Mouse (Mus musculus): ENCODE results near the gene Sfxn2. TPM values are rescaled to one million over a fixed set of nuclear protein-coding genes. Genes with fewer than 3 reads are reported as not detected.
A peak's percentile ranks its signal among the peaks of the same experiment; 100 is the strongest.

Sfxn2 gene
- total RNA-seq (2022), result 1 to 10 TPM; 2.2 to 4.9 (median 2.7) TPM

DNA sequence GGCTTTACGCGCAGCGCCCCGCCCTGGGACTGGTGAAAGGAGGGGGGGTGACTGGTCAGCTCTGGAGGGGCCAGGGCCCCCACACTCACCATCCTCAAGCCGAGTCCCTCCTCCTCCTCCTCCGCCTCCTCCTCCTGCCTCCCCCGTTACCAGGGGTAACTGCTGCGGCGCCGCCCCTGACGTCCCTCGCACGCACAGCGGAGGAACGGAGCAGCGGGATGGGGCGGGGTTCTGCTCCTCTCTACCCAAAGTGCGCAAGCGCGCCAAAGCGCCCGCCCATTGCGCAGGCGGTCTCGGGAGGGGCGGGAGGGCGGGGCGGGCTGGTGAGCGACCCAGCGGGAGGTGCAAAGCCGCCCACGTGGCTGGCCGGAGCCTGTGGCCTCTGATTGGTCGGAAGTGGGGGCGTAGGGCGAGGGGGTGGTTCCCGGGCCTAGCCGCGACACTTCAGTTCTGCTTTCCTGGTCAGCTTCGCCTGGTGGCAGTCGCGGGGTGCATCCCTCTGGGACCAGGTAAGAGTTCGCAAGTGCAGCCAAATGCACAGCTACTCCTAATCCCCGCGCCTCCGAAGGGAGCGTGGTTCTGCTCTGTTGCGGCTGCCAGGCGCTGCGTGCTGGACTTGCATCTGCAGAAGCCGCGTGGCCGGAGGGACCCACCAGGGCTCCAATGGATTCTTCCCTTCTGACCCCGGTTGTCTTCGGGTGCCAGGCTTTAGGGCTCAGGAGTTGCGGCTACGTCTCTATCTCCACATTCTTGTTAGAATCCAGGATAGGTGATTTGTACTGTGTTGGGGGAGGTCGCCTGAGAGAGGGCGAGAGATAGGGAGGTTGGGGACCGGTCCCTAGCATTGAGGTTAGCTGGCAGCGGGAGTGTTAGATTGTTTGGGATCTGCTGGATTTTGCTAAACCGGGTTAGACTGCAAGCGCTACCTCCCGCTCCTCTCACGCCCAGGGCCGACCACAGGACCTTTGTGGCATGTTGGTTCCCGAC lies at the start of gene Sfxn2, which contains the start of gene Arl3:
Sfxn2 (plus strand) TSS at position 415 of the 987 bp plus-strand sequence.
Arl3 (minus strand) TSS at position 248 of the 987 bp plus-strand sequence.
- DNase-seq (ENCODE audit: low spot score), result peak; percentile 92

DNA sequence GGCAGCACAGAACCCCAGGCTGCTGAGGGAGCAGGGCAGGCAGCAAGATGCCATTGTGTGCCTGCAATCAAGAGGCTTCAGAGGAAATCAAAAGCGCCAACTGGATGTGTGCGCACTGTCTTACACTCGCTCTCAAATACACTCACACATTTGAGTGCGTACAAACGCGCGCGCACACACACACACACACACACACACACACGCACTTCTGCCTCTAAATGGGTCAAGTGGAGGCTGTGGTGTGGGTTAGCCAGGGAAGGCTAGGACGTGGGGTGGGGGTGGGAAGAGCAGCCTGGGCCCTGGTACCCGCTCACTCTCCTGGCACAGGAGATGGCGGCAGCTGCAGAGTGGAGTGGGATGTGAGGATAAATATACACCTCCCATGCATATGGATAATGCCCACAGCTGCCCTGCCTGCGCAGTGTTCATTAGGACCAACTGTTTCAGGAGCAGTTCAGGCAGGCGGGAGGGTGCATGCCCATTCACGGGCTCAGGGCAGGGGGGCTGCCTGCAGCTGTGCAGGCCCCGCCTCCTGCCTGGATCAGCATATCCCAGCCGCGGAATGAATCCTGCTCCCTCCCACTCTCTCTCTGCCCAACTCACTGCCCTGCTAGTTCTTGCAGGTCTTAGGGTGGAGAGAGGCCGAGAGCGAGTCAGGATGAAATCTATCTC lies 49.5 kb upstream of the Sfxn2 start:
- DNase-seq (ENCODE audit: low spot score), result peak; percentile 59

GRCm38 (mm10) chr19:46524152-46524544 lies 49.0 kb upstream of the Sfxn2 start:
- DNase-seq (ENCODE audit: low spot score), result no peak

DNA sequence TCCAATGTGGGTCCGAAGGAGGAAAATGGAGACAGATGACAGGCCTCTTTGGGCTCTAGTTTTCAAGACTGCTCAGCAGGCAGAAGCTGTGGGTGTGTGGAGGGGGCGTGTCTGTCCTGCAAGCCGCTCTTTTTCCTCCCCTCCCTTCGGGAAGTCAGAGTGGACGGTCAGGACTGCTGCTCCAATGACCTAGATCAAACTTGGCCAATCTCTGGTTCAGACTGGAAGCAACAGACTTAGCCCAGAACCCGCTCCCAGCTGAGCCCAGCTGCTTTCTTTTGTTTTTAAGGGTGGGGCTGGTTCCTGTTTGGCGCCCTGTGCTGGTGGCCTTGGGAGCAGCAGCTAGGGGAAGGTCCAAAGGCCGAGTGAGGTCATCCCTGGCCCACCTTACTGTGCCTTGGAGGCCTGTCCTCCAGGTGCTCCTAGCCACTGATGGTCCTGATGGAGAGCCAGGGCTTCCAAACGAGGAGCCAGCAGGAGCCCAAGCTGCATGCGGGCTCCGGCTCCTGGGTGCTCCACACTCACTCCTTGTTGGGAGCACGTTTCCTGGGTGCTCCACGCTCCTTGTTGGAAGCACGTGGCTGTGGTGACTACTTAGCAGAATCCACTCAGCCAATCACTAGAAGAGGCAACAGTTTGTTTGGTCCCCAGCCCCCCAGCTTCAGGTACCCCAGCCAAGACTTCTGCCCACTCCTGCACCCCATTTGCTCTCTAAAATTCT lies 48.4 kb upstream of the Sfxn2 start:
- peak; percentile 93 for DNase-seq (ENCODE audit: low spot score)

DNA sequence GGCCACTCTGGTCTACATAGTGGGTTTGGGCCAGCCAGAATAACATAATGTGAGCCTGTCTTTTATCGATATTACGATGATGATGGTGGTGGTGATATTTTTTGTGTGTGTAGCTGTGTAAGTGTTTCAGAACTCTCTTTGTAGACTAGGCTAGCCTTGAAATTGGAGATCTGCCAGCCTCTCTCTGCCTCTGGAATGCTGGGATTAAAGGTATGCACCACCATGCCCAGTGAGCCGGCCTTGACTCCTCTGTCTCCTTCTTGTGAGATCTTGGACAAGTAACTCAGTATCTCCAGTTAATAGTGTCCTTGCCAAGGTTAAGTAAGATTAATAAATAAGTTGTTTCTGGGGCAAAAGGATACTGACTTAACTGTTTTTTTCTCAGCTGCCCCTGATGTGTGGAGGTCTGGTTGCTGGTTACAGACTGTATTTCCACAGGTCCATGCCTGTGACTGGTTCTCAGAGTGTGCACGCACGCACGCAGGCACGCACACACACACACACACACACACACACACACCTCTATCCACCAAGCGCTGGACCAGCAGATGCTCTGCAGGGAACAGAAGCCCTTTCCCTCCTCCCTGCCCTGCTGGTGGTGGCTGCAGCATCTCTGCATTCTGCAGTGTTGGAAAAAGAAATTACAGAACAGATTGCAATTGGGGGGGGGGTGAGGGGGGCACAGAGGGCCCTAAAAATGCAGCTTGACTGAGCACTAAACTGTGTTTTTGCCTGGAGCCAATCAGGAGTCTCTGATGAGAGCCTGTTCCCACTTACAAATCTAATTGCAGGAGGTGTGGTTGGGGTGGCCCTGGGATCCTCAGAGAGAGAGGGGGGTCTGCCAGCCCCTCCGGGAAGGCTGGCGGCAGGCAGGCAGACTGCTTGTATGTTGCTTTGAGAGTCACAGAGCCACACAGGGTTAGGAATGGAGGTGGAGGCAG lies 47.2 kb upstream of the Sfxn2 start:
- DNase-seq (ENCODE audit: low spot score), result no peak

DNA sequence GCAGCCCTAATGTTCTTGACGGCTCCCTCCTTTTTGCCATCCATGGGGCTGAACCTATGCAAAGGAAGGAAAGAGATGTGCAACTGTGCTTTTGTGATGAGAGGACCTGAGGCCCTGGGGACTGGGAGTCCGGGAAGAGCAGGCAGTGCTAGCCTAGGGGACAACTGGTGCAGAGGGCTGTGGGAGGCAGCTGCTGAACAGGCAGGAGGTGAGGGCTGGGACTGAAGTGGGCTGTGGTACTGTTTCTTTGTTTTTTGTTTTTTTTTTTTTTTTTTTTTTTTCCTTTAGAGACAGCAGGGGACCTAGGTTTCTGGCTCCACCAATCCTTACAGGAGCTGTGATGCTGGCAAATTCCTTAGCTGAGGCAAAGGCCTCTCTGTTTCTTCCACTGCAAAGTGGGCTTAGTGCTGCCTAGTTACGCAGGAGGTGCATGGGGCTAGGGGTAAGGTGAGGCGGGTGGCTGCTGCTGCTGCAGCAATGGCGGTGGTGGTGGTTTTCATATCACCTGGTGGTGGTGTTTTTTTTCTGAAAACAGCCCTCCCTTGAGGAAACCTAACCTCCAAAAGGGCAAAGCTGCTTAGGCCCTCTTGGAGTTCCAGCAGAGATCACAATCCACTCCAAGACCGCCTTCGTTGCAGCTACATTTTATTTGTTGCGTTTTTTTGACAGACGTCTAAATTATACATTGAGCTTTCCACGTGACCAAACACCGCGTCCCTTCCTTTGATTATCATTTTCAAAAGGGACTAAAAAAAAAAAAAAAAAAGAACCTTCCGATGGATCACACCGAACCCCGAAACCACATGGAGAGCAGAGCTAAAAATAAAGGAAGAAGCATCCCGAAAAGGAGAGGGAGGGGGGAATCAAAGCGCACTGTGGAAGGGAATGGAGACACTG lies 45.3 kb upstream of the Sfxn2 start:
- DNase-seq (ENCODE audit: low spot score), result no peak

DNA sequence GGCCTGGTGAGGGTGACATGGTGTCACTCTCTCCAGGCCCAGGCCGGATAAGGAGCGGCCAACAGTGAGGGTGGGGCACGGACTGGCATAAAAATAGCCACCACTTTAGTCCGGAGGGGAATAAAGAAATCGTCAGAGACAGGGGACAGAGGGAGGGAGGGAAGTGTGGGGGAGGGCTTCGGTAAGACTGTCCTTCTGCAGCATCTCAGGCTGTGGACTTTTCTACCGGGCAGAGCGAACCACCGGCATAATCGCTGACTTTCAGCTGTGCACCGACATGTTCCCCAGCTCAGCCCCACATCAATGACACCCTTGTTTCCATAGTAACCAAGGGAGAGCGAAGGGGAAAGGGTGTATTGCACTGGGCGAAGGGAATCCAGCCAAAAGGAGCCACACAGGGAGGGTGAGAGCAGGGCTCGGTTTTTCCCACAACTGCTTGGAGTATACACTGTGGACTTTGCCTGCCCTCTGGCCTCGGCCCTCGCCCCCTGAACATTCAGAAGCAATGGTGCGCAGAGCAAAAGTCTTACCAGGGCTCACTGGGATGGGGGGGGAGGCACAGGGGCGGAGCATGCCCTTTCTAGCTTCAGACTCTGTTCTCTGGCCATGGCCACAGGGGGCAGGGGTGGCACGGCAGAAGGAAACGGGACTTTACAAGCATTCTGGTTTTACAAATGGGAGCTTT lies 44.5 kb upstream of the Sfxn2 start:
- DNase-seq (ENCODE audit: low spot score), result peak; percentile 78

- DNase-seq (ENCODE audit: low spot score), result no peak
Measured at GRCm38 (mm10) chr19:46529601-46530448, 43.3 kb upstream of the Sfxn2 start.

DNA sequence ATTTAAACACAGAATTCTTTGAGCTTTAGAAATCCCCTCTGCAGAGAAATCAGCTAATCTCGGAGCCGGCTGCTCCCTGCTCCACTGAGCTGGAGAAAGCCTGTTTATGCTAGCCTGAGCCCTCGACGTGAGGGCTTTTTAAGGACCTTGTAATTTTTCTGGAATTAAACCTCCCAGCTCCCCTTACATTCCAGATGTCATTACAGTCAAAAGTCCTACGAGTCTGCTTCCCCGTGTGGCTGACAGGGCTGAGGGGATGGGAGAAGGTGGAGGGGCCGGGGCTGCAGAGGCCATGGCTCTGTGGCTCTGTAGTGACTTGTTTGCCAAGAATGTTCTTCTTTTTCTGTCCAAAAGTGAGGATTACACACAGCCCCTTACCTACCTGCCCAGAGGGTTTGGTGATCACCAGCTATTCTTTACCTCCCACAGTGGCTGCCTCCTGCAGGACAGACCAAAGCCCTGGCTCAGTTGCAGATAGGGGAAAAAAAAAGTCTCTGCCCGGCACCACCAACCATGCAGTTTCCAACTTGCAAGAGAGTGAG lies 42.6 kb upstream of the Sfxn2 start:
- no peak for DNase-seq (ENCODE audit: low spot score)

- DNase-seq (ENCODE audit: low spot score), result no peak
Measured at GRCm38 (mm10) chr19:46531071-46532030, 41.8 kb upstream of the Sfxn2 start.

- no peak for DNase-seq (ENCODE audit: low spot score)
Measured at GRCm38 (mm10) chr19:46532031-46532688, 41.0 kb upstream of the Sfxn2 start.

GRCm38 (mm10) chr19:46533066-46533465 lies 40.1 kb upstream of the Sfxn2 start:
- DNase-seq (ENCODE audit: low spot score), result no peak

- DNase-seq (ENCODE audit: low spot score), result no peak
Measured at GRCm38 (mm10) chr19:46533525-46533924, 39.6 kb upstream of the Sfxn2 start.

DNA sequence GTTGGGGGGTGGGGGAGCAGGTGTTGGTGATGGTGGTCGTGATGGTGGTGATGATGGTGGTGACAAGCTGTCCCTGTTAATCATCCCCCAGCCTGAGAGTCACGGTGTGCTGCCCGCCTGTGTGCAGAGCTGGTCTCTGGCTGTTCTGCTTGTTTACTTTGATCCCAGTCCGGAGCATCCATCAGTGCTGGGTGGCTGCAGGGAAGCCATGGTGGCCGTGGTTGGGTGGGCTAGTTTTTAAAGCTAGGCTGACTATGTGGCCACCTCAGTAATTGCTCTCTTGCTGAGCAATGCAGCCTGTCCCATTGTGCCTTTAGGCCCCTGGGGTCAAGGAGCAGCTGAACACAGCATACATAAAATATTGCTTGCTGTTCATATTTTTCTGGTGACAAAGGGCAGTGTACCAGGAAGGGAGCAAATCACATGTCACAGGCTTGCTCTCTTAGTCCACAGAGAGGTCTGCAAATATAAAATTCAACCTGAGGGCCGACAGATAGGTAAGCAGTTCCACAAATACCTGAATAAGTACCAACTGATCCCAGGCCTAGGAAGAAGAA lies 38.5 kb upstream of the Sfxn2 start:
- no peak for DNase-seq (ENCODE audit: low spot score)

DNA sequence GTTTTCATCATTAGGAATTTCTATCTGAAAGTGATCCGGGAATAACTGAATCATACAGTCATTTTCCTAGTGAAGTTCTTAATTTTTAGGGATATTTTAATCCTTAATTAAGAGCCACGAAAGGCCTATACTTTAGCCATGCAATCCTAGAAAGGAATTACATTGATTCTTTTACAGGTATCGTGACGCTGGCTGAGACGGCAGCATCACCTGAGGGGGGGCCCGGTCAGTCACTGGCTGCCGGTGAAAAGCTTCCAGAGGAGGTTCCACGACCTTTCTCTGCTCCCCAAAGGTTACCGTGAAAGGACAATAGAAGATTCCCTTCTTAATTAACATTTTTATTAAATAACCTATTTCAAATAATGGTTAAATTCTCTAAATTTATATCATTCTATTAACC lies 35.8 kb upstream of the Sfxn2 start:
- no peak for DNase-seq (ENCODE audit: low spot score)

- DNase-seq (ENCODE audit: low spot score), result no peak
Measured at GRCm38 (mm10) chr19:46538213-46538612, 35.0 kb upstream of the Sfxn2 start.

Measured in heart, adult 8-10 months (tissue).